Mouse (Mus musculus) forebrain, embryonic 16.5 days (tissue): ENCODE measurements around the gene Ergic2. TPM values are rescaled to one million over a fixed set of nuclear protein-coding genes. Genes with fewer than 3 reads are reported as not detected.

Experiments
- polyA plus RNA-seq: library from polyadenylated mRNA; unstranded; fragments of >200 nt; fragmentation: Nextera tagmentation; extraction: Ambion mirVana; gene quantifications from 2 replicates; pipeline ENCODE4 v1.2.1, GENCODE M21; 2015

The Ergic2 gene
- polyA plus RNA-seq, 1 experiment from 2014 or later, result 195 TPM

Other genes with a start within 250 kb of the Ergic2 start
- gene Far2, start 165.1 kb downstream of the Ergic2 start, polyA plus RNA-seq, result 12.9 and 19.5 TPM in 2 replicates
- gene Tmtc1, start 232.0 kb upstream of the Ergic2 start, polyA plus RNA-seq, result 3.9 and 4.0 TPM in 2 replicates